Mouse (Mus musculus) monocyte, adult 59 days (primary cell): ENCODE results near the gene Gstt4. TPM values are rescaled to one million over a fixed set of nuclear protein-coding genes. Genes with fewer than 3 reads are reported as not detected.

Experiments used
- total RNA-seq, 2 experiments: library from RNA; stranded (reverse); gene quantifications; one replicate each; pipeline ENCODE4 v1.2.4; 2023

Gene Gstt4
- not detected for total RNA-seq

GRCm38 (mm10) chr10:75822443-75822842 lies at the start of gene Gstt4:
TSS of gene Gstt4 (minus strand) at chr10:75822543.

GRCm38 (mm10) chr10:75859786-75860470 lies 37.6 kb upstream of the Gstt4 start, which contains the start of gene Mif:
TSS of gene Mif (minus strand) at chr10:75860240.

GRCm38 (mm10) chr10:75837248-75837759 lies 15.0 kb upstream of the Gstt4 start, which contains the start of gene Gstt2:
TSS of gene Gstt2 (minus strand) at chr10:75837424.

GRCm38 (mm10) chr10:75798176-75798696 lies 24.1 kb downstream of the Gstt4 start, which contains the start of gene Gstt1:
TSS of gene Gstt1 (minus strand) at chr10:75798584.

GRCm38 (mm10) chr10:75780769-75781578 lies 41.4 kb downstream of the Gstt4 start, which contains the start of the genes Gm20441 and Gstt3:
TSS of gene Gm20441 (minus strand) at chr10:75780954.
TSS of gene Gstt3 (minus strand) at chr10:75781414.

GRCm38 (mm10) chr10:75772795-75773664 lies 49.3 kb downstream of the Gstt4 start, which contains the start of gene Ddt:
TSS of gene Ddt (minus strand) at chr10:75773414.

Other genes with a start within 250 kb of the Gstt4 start
- 10 to 100 TPM in 1 of 2 experiments, 1 to 10 TPM in 1; 7.6 to 10.2 TPM for gene Ggt5, start 233.2 kb downstream of the Gstt4 start, total RNA-seq
- gene Susd2, start 178.5 kb downstream of the Gstt4 start, total RNA-seq = 1 to 10 TPM in 1 of 2 experiments, under 1 TPM in 1; 0.79 to 1.1 TPM
- 10 to 100 TPM; 74.5 to 83.3 TPM for gene Cabin1, start 58.2 kb downstream of the Gstt4 start, total RNA-seq
- 10 to 100 TPM; 24.1 to 28.8 TPM for gene Ddt, start 49.1 kb downstream of the Gstt4 start, total RNA-seq
- gene Gm20441, start 41.6 kb downstream of the Gstt4 start, total RNA-seq = not detected
- 1 to 10 TPM; 6.3 to 6.8 TPM for gene Gstt3, start 41.1 kb downstream of the Gstt4 start, total RNA-seq
- 1 to 10 TPM in 1 of 2 experiments, under 1 TPM in 1; 0.52 to 1.0 TPM for gene Gstt1, start 24.0 kb downstream of the Gstt4 start, total RNA-seq
- gene Gstt2, start 14.9 kb upstream of the Gstt4 start, total RNA-seq = 1 to 10 TPM; 5.9 to 6.4 TPM
- 10 to 100 TPM; 87.8 to 90.9 TPM for gene Mif, start 37.7 kb upstream of the Gstt4 start, total RNA-seq
- gene Derl3, start 70.9 kb upstream of the Gstt4 start, total RNA-seq = 1 to 10 TPM in 1 of 2 experiments, under 1 TPM in 1; 0.84 to 3.1 TPM
- 10 to 100 TPM; 35.2 to 36.8 TPM for gene Smarcb1, start 99.1 kb upstream of the Gstt4 start, total RNA-seq
- 1 to 10 TPM in 1 of 2 experiments, under 1 TPM in 1; 0.79 to 3.7 TPM for gene Chchd10, start 110.6 kb upstream of the Gstt4 start, total RNA-seq
- gene Mmp11, start 114.0 kb upstream of the Gstt4 start, total RNA-seq = not detected
- not detected for gene Gm867, start 118.1 kb upstream of the Gstt4 start, total RNA-seq
- not detected for gene Vpreb3, start 120.5 kb upstream of the Gstt4 start, total RNA-seq
- under 1 TPM in 1 of 2 experiments, not detected in 1; 0.43 TPM for gene Gm5134, start 132.0 kb upstream of the Gstt4 start, total RNA-seq
- 1 to 10 TPM; 3.4 to 3.6 TPM for gene Zfp280b, start 210.1 kb upstream of the Gstt4 start, total RNA-seq